ENCODE assay signal across 8 mouse cellular contexts in the genomic region with DNA sequence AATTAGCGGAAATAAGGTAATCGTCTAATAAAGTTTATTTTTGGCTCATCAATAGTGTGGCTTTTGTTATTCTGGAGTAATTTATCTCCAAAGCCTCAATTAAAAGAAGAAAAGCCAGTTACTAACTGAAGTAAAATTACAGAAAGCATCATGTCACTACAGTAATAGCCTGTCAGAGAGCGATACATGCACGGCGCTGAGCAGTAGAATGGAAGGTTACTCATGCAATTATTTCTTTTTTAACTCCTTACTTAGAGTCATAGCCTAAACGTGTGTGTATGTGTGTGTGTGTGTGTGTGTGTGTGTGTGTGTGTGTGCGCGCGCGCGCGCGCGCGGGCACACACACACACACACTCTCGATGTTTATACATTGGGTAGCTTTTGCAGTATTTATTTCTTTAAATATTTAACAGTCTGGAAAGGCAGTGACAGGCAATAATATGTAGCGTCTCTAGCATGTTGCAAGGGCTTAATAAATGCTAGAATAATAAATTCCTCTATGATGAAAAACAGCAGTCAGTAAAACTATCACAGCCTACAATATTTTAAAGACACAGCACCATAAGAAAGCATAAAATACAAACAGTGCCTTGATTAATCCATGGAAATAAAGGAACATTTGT. TPM values are rescaled to one million over a fixed set of nuclear protein-coding genes. Genes with fewer than 3 reads are reported as not detected.
DNase-seq lines count a peak whose midpoint lies in the region; ATAC-seq and TF ChIP-seq lines count a peak whose summit lies in the region.

No protein-coding gene starts in this region.

- WGBS in lung, adult 2 months: 12% methylated on average over 17 of the region's 17 CpGs
- under 1% methylated on average over 17 of the region's 17 CpGs for WGBS in forebrain, embryonic 16.5 days
- WGBS in limb, embryonic 15.5 days: 6% methylated on average over 17 of the region's 17 CpGs
- WGBS in stomach, embryonic 14.5 days: 10% methylated on average over 17 of the region's 17 CpGs

- H3K9ac ChIP-seq in forebrain, embryonic 16.5 days (replicated peaks; ENCODE audit: low read depth, low read length): no peak overlapping the region
- no peak overlapping the region for H3K9ac ChIP-seq in limb, embryonic 15.5 days
- no peak overlapping the region for H3K9ac ChIP-seq in stomach, embryonic 14.5 days (replicated peaks; ENCODE audit: low read depth, low read length)

- H3K27ac ChIP-seq in forebrain, embryonic 16.5 days (ENCODE audit: low read length): no peak overlapping the region
- H3K27ac ChIP-seq in limb, embryonic 15.5 days: no peak overlapping the region
- no peak overlapping the region for H3K27ac ChIP-seq in stomach, embryonic 14.5 days (ENCODE audit: low read length)

- no peaks in the 10 kb centered on the region for H3K9me3 ChIP-seq in forebrain, embryonic 16.5 days (ENCODE audit: control insufficient read depth, low read length)
- no peaks in the 10 kb centered on the region for H3K9me3 ChIP-seq in limb, embryonic 15.5 days
- H3K9me3 ChIP-seq in stomach, embryonic 14.5 days (ENCODE audit: control insufficient read depth, low read depth, low read length): no peaks in the 10 kb centered on the region

- DNase-seq in lung, adult 2 months: no peak
- DNase-seq in lung, postnatal 25 days (ENCODE audit: low spot score): no peak
- no peak for DNase-seq in spleen, postnatal 14 days (ENCODE audit: low spot score in 2 of 2)
- DNase-seq in right cerebral cortex, adult 2 months (ENCODE audit: low spot score in 2 of 2): no peak
- no peak for DNase-seq in spleen, postnatal 36 days (ENCODE audit: low spot score in 2 of 2)

- no peaks in the 10 kb centered on the region for H3K27me3 ChIP-seq in forebrain, embryonic 16.5 days (replicated peaks; ENCODE audit: control insufficient read depth, insufficient read depth, low read length)
- no peaks in the 10 kb centered on the region for H3K27me3 ChIP-seq in limb, embryonic 15.5 days
- H3K27me3 ChIP-seq in stomach, embryonic 14.5 days (ENCODE audit: control insufficient read depth, insufficient read depth, low read length): no peaks in the 10 kb centered on the region

- TF ChIP-seq POLR2A in lung, adult 2 months (IDR thresholded peaks at IDR 0.05; ENCODE audit: borderline replicate concordance, extremely low read depth, low read depth, low read length): no peak

- peak overlapping the region; percentile 92 for H3K4me2 ChIP-seq in forebrain, embryonic 16.5 days (ENCODE audit: low read length)
- peak overlapping the region; percentile 82 for H3K4me2 ChIP-seq in limb, embryonic 15.5 days
- peak overlapping the region; percentile 61 for H3K4me2 ChIP-seq in stomach, embryonic 14.5 days (replicated peaks; ENCODE audit: low read depth, low read length)

- peak; percentile 42 for ATAC-seq in forebrain, embryonic 16.5 days
- ATAC-seq in limb, embryonic 15.5 days (ENCODE audit: insufficient number of reproducible peaks, low FRiP score, low TSS enrichment, low read depth): no peak
- ATAC-seq in stomach, embryonic 14.5 days (ENCODE audit: insufficient number of reproducible peaks, insufficient read depth, low FRiP score, low read depth): no peak

- no peaks in the 10 kb centered on the region for H3K36me3 ChIP-seq in forebrain, embryonic 16.5 days (ENCODE audit: control insufficient read depth, insufficient read depth)
- H3K36me3 ChIP-seq in limb, embryonic 15.5 days: no peaks in the 10 kb centered on the region
- no peaks in the 10 kb centered on the region for H3K36me3 ChIP-seq in stomach, embryonic 14.5 days (ENCODE audit: control insufficient read depth, insufficient read depth, low read length)

- H3K4me1 ChIP-seq in lung, adult 2 months (ENCODE audit: control insufficient read depth, insufficient read depth, low read length): peaks cover 2% of the 10 kb centered on the region; the same call in 1 of the 2 replicates
- H3K4me1 ChIP-seq in forebrain, embryonic 16.5 days (replicated peaks; ENCODE audit: control insufficient read depth, insufficient read depth, low read length): peaks cover 39% of the 10 kb centered on the region
- H3K4me1 ChIP-seq in limb, embryonic 15.5 days: peaks cover 31% of the 10 kb centered on the region
- H3K4me1 ChIP-seq in stomach, embryonic 14.5 days (ENCODE audit: control insufficient read depth, insufficient read depth, low read length): peaks cover 17% of the 10 kb centered on the region; the same call in 1 of the 2 replicates

- peak overlapping the region; percentile 45 for H3K4me3 ChIP-seq in lung, adult 2 months (replicated peaks; ENCODE audit: extremely low read depth, low read depth, low read length)
- peak overlapping the region; percentile 33 for H3K4me3 ChIP-seq in forebrain, embryonic 16.5 days (replicated peaks; ENCODE audit: low read length)
- H3K4me3 ChIP-seq in limb, embryonic 15.5 days: peak overlapping the region; percentile 72
- H3K4me3 ChIP-seq in stomach, embryonic 14.5 days (ENCODE audit: low read depth, low read length): peak overlapping the region; percentile 89

- TF ChIP-seq CTCF in lung, adult 2 months (IDR thresholded peaks at IDR 0.05; ENCODE audit: insufficient read depth, low read length): no peak

RNA-seq across cellular contexts. Expression of a gene that starts 0.9 kb away (rescaled TPM):
- polyA plus RNA-seq in lung, adult 2 months (2012; rRNA removed): 18.7 and 25.0 TPM in 2 replicates
- 9.5 and 10.5 TPM in 2 replicates for polyA plus RNA-seq in forebrain, embryonic 16.5 days (2015; fragmentation: Nextera tagmentation; extraction: Ambion mirVana)
- 6.9 and 8.1 TPM in 2 replicates for polyA plus RNA-seq in limb, embryonic 15.5 days (2015; fragmentation: Nextera tagmentation; extraction: Ambion mirVana)
- 10.2 and 11.2 TPM in 2 replicates for polyA plus RNA-seq in stomach, embryonic 14.5 days (2014; fragmentation: Nextera tagmentation; extraction: Ambion mirVana)

Comparison
In these comparisons a context has a peak if more than half of its experiments do, and no peak if none do; other contexts are left out.
1. H3K4me3 ChIP-seq: peak in every context shown above with its lines; median percentile 89 in stomach, embryonic 14.5 days; 72 in limb, embryonic 15.5 days; 45 in lung, adult 2 months; 33 in forebrain, embryonic 16.5 days.